Mouse (Mus musculus) CD4-positive, CD25-positive, alpha-beta regulatory T cell (primary cell): ENCODE data around the gene Gm20826. TPM values are rescaled to one million over a fixed set of nuclear protein-coding genes. Genes with fewer than 3 reads are reported as not detected.

Experiments
- polyA plus RNA-seq: library from polyadenylated mRNA; unstranded; fragments of 100-300 nt; shearing (Covaris generic); gene quantifications from one replicate; pipeline ENCODE4 v1.2.1, GENCODE M21; 2017

Gm20826 gene
- not detected for polyA plus RNA-seq

GRCm38 (mm10) chrY:7638389-7638788, at the start of gene Gm20826:
Gene Gm20826 (minus strand): TSS chrY:7638489.

Other genes with a start within 250 kb of the Gm20826 start
- gene Gm21788, start 233.5 kb downstream of the Gm20826 start, polyA plus RNA-seq = not detected
- gene Gm28576, start 84.5 kb upstream of the Gm20826 start, polyA plus RNA-seq = not detected